Mouse (Mus musculus) left cerebral cortex, adult 18-20 months (tissue): ENCODE measurements around the gene Grik1. TPM values are rescaled to one million over a fixed set of nuclear protein-coding genes. Genes with fewer than 3 reads are reported as not detected.

ENCODE experiments used
- DNase-seq, 2 experiments: peaks; one replicate each; pipeline ENCODE4 v3.0.0; 2021 to 2022; ENCODE audit warnings: low spot score in 2 of 2, mixed read lengths in 1 of 2
- total RNA-seq, 2 experiments: library from RNA; stranded (reverse); gene quantifications; 2 replicates each; pipeline ENCODE4 v1.2.3; 2021

The Grik1 gene
- total RNA-seq, 2 experiments from 2014 or later = 15.0 to 16.4 TPM

GRCm38 (mm10) chr16:87902049-87902448 is 388.0 kb downstream of the Grik1 start:
- DNase-seq = no peak

- DNase-seq = no peak
These were observed 388.9 kb downstream of the Grik1 start for GRCm38 (mm10) chr16:87901189-87901588.

- no peak for DNase-seq
These were observed 414.1 kb downstream of the Grik1 start for GRCm38 (mm10) chr16:87875927-87876326.

DNA sequence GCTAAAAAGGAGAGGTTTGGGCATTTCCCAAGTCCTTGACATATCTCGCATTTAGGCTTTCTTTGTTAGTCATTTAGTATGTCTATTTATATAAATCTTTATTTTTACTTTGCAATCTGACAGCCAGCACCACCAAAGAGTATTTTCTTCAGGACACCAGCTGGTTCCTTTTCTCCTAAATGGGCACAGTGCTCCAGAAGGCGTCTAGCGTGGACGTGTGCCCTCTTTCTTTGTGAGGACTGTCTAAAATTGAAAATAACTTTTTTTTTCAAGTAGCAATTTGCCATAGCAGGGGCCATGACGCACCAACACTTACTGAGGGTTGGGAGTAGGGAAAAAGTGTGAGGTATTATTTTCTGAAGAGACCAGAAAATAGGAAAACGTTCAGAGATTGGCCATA is 425.5 kb downstream of the Grik1 start:
- DNase-seq = peak in 1 of 2 experiments; percentile 15

DNA sequence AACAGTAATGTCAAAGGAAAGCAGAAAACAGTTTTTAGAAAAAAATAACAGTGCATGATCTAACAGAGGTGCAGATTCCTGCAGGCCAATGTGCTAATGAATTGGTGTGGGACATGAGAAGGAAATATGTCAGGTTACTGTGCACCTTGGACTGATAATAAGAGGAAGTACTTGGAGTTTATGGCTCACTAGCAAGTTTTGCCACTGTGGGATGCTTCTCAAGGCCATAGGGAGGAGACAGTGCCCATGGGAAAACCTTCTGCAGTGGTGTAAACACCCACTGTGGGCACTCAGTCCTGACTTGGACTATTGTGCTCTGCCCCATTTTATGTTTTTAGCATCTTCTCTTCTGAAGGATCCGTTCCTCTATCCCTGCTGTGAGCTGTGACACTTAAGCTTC is 428.3 kb downstream of the Grik1 start:
- DNase-seq = no peak

- no peak for DNase-seq
These were observed 436.5 kb downstream of the Grik1 start for GRCm38 (mm10) chr16:87853451-87854085.

DNA sequence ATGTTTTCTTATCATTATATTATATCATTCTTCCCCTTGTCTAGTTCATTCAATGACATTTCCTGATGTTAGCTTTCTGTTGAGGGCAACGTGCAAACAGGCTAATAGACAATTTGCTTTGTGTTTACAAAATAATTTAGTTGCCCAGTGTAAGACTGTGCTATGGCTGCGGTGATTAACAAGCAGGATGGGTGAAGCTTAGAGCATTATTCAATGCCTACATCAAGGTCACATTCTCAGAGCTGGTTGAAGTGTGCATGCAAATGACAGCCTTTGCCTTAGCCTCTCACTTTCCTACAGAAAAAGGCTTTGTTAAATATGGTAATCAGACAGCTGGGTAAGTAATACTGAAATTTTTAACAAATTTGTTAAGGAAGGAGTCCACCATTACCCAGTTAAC is 438.5 kb downstream of the Grik1 start:
- no peak for DNase-seq

DNA sequence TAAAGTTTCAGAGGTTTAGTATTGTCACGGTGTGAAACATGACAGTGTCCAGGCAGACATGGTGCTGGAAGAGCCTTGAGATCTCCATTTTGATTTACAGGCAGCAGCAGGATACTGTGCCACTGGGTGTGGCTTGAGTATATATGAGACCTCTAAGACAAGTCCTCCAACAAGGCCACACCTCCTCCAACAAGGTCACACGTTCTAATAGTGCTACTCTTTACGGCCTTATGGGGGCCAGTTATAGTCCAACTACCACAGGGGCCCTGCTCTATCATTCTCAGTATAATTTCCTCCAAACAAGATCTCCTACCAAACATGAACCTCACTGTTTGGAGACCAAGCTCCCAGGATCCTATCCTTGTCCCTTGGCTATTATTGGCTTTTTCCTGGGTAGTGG is 441.3 kb downstream of the Grik1 start:
- no peak for DNase-seq

Other genes with a start within 250 kb of the Grik1 start
- not detected for gene Cldn17, start 216.7 kb upstream of the Grik1 start, total RNA-seq